Mouse (Mus musculus) adrenal gland, postnatal 36 days (tissue): ENCODE measurements around the gene Hoxb1. TPM values are rescaled to one million over a fixed set of nuclear protein-coding genes. Genes with fewer than 3 reads are reported as not detected.
A peak's percentile ranks its signal among the peaks of the same experiment; 100 is the strongest.

Source experiments
- DNase-seq, 2 experiments: peaks; one replicate each; pipeline ENCODE4 v3.0.0; 2021; ENCODE audit warnings: mixed read lengths in 1 of 2
- total RNA-seq, 2 experiments: library from RNA; stranded (reverse); gene quantifications; 2 replicates each; pipeline ENCODE4 v1.2.3; 2021

Gene Hoxb1
- total RNA-seq, 2 experiments from 2014 or later = not detected

DNA sequence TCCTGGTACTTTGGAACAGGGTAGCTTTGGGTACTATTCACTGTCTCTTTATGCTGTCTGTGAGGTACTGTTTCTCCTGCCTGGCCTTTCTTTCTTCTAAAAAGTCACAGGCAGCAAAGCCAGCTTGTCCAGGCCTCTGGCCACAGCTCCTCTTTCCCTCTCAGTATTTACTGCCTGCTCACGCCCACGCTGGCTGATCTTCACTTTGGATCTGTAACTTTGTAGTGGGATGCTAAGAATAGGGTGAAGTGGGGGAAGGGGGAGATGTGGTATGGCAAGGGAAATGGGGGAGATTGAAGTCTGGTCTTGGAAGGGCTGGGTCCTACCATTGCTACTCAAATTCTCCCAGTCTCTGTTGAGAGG, 31.6 kb upstream of the Hoxb1 start:
- no peak for DNase-seq

DNA sequence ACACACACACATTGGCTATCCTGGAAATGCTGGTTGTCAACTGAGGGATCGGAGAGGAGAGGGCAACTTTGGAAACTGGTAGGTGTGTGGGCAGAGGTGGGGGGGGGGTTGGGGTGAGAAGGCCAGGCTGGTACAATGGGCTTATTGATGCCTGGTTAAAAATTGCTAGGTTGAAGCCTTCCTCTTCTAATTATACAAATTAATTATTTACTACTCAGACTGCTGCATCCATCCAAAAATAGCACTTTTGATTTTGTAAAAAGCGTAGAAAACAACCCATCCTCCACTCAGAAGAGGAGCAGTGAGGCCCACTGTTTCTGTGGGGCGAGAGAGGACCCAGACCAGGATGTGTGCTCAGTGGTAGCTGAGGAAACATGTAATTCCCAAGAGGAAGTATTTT, 30.6 kb upstream of the Hoxb1 start:
- DNase-seq = no peak

DNA sequence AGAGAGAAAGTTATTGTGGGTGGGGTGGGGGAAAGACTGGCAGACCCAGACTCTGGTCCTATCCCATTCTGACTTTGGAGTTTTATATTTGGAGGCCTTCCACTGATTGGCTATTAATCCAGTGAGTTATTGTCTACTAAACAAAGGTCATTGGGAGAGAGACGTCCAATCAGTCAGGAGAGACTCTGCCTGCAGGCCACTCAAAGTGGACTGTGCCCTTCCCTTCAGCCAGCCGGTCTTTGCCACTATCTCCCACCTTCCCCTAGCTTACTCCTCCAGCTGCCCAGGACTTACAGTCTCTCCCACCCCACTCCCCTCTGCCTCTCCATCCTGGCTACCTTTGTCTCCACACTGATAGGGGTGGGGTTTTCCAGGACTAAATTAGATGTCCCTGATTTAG, 29.0 kb upstream of the Hoxb1 start:
- peak; percentile 39 to 42 for DNase-seq

DNA sequence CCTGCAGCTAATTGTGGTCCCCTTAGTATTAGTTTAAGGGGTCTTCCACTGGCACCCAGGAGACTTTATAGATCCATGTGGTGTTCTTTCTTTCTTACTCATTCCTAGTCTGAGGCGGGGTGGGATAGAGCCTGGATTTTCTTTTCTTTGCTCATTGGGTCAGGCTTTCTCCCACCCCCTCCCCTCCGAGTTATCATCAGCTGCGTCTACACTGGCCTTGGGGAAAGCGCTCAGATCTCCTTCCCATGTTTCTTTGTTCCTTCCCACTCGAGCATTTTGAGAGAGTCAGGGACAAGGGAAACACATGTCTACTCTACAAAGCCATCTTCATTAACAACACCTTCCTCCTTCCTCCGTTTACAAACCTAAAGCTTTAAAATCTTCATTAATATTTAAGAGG, 28.5 kb upstream of the Hoxb1 start:
- peak; percentile 18 to 30 for DNase-seq

DNA sequence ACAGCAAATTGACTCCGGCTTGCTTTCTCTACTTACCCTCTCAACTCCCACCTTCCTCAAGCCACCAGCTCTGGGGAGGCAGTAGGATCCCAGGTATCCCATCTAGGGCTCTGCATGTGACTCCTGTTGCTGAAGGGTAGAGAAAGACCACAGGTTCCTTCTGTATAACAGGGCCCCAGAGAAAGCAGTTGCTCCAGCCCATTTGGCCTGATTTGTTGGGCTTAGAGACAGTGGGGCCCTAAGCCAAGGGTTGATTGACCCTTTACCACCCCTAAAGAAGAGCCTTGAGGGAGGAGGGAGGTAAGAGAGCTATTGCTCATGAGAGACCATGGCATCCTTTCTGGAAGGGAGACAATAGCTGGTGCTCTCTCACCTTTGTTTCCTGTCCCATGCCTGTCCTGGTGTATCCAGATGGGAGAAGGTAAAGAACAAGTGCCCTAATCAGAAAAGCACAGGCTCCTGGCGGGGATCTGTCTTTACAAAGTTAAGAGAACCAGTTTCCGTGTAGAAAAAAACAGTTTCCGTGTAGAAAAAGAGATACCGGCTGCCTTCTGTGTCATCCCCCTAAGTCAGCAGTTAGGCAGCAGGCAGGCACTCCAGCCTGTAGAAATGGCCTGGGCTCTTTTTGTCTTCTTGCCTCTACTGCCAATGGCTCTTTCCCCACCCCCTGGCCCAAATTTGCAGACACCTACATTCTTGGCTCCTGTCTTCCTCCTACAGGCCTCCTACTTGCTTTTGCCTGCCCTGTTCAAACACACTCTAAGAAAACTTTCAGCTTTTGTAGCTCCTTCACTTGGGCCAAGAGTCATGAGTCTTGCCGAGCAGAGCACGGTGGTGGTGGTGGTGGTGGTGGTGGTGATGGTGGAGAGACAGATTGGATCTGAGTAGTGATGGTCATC, 26.3 kb upstream of the Hoxb1 start:
- DNase-seq = peak in 1 of 2 experiments; percentile 22

DNA sequence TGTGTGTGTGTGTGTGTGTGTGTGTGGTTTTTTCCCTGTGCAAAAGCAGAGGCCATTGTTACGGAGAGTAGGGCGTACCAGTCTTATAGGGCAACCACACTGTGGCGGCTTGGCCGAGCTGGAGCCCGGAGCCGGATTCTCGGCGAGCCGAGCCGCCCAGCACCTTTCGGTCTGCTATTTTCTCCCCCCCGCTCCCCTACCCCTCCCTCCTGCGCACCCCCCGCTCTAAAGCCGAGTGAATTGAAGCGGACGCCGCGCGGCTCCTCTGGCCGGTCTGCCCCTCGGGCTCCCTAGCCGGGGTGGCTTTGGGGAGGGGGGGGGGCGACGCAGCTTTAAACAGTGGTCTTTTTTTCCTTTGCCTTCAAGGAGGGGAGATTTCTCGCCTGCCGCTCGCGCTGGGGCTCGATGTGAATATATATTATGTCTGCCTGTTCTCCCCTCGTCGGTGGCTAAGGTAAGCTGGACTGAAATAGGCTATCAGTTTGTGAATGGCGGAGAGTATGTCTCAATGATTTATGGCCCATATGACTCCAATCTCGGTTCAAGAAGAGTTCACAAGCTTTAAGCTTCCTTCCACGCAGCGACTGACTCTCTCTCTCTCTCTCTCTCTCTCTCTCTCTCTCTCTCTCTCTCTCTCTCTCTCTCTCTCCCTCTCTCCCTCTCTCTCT, 24.7 kb upstream of the Hoxb1 start:
- peak in 1 of 2 experiments; percentile 73 for DNase-seq

DNA sequence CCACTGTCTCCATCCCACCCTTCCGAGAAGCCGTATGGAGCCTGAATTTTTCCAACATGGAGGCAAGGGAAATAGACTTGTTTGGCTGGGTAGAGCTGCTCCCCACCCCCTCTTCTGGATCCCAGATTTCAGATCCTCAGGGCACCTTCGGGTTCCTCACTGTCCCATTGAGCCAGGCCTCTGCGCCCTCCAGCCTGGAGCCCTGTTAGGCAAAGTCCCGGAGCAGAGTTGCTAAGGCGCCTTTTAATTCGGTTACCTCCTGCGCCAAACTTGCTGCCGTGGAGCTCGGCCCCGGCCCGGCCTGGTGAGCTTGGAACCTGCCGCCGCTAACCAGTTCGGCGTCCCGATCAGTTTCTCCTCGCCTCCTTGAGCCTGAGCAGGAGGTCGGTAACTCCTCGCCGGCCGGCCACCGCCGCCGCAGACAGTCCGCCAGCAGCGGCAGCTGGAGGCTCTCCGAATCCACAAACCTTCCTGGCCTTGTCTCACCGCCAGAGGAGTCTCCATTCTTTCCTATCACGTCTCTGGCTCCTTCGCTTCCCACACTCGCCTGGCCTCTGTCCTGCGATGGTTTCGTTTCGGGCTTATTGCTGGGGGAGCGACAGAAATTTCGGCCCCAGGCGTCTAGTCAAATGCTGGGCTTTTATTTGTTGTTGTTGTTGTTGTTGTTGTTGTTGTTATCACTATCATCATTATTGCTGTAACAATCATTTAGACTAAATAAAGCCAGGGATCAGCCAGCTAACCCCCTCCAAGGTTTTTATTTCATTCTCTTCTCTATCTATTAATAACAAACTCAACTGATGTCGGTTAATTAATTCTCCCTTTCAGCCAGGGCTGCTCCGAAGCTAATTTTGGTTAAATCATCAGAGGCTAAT, 23.6 kb upstream of the Hoxb1 start:
- DNase-seq = peak; percentile 57 to 64

DNA sequence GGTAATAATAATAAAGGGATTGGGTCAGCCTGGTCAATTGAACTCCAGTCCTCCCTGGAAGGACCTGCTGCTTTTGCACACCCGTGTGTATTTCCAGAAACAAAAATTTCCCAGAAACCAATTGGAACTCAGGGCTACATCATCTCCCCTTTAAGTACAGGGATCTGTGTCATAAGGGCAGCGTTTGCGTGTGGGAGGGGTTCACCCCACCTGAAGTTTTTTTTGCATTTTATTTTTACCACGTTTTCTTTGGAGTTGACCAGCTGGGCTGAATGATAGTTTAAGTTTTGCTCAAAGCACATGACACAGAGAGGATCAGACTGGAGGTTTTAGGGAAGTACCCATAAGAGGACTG, 23.0 kb upstream of the Hoxb1 start:
- DNase-seq = peak; percentile 2 to 17

DNA sequence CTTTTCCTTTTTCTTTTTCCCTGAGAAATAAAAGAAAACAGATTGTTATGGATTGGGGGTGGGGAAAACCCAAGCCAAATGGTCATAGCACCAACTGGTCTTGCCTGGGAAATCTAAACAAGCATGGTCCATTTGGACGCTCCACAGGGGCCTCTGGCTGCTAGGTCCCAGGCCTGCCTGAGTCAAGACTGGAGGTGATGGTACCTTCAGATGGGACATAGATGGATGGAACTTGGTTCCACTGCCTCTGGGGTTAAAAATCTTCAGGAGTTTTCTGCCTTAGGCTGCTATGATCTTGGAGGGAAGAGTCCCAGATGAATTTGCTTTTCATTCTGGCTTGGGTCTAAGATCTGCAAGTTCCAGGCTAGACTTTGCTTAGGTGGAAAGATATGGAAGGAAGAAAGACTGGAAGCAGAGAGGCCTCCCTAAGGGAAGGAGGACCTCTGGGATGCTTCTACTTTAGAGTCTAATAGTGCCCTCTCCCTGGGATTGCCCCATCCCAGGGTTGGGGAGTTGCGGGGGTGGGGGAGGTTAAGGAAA, 22.3 kb upstream of the Hoxb1 start:
- peak; percentile 22 to 28 for DNase-seq

DNA sequence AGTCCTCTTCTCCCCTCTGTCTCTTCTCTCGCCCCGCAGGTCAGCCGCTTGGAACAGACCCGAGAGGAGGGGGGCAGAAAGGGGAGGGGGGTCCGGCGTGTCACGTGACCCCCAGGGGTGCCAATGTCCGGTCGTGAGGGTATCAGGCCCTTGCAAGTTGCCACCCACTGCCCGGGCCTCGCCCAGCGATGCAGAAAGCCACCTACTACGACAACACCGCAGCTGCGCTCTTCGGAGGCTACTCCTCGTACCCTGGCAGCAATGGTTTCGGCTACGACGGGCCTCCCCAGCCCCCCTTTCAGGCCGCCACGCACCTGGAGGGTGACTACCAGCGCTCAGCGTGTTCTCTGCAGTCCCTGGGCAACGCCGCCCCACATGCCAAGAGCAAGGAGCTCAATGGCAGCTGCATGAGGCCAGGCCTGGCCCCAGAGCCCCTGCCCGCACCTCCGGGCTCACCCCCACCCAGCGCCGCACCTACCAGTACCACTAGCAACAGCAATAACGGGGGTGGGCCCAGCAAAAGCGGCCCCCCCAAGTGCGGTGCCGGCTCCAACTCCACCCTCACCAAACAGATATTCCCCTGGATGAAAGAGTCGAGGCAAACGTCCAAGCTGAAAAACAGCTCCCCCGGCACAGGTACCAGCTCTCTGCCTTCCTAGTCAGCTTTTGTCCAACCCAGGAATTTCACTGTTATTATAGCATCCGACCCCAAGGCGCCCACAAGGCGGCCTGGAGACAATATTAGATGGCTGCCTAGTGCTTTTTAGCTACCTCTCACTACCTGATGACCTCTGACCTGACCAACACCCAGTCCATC, 21.3 kb upstream of the Hoxb1 start:
- DNase-seq = peak; percentile 51 to 65

DNA sequence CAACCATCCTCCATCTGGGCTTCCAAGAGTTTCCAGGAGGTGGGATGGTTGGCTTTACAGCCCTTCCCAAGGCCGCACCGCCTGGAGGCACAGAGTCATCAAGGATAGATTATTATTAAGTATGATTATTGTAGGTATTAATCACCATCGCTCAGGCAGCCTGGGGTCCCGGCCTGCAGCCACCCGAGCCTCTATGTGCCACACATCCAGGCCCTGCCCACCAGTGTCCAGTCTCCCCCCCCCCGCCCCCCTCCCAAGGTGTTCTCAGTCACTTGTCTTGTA, 20.7 kb upstream of the Hoxb1 start:
- DNase-seq = peak; percentile 42 to 43

DNA sequence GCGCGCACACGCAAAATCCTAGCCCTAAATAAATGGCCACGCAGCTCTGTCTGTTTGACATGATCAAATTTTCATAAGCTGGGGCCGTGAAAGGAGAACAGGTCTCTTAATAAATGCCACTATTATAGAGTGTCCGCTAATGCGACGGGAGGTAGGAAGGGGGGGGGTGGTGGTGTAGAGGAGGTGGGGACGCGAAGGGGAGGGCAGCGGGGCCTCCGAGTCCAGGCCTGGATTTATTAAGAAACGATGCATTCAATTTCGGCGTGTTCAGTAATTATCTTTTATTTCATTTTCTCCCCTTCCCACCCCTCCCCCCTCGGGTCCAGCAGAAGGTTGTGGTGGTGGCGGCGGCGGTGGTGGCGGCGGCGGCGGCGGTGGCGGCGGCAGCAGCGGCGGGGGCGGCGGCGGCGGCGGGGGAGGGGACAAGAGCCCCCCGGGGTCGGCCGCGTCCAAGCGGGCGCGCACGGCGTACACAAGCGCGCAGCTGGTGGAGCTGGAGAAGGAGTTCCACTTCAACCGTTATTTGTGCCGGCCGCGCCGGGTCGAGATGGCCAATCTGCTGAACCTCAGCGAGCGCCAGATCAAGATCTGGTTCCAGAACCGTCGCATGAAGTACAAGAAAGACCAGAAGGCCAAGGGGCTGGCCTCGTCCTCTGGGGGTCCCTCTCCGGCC, 20.2 kb upstream of the Hoxb1 start:
- DNase-seq = peak; percentile 47 to 51

DNA sequence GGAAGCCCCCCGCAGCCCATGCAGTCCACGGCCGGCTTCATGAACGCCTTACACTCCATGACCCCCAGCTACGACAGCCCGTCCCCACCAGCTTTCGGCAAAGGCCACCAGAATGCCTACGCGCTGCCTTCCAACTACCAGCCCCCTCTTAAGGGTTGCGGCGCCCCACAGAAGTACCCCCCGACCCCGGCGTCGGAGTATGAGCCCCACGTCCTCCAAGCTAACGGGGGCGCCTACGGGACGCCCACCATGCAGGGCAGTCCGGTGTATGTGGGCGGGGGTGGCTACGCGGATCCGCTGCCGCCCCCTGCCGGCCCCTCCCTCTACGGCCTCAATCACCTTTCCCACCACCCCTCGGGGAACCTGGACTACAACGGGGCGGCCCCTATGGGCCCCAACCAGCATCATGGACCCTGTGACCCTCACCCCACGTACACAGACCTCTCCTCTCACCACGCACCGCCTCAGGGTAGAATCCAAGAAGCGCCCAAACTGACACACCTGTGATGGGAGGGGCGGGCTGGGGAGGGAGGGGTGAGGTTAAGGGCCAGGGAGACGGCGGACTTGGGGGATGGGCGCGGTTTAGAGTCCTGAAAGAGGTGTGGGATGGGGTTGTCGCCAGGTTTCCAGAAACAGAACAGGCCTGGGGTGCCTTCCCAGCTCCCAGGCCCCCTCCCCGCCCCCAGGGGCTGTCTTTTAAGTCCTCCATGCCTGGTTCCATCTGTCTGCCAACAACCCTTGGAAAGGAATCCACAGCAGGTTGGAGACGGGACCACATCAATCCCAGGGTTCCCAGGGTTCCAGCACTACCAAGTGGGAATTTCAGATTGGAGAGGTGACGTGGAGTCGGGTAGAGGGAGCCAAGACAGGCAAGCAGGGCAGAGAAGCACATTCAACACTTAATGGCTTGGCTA, 19.4 kb upstream of the Hoxb1 start:
- peak; percentile 33 to 52 for DNase-seq

DNA sequence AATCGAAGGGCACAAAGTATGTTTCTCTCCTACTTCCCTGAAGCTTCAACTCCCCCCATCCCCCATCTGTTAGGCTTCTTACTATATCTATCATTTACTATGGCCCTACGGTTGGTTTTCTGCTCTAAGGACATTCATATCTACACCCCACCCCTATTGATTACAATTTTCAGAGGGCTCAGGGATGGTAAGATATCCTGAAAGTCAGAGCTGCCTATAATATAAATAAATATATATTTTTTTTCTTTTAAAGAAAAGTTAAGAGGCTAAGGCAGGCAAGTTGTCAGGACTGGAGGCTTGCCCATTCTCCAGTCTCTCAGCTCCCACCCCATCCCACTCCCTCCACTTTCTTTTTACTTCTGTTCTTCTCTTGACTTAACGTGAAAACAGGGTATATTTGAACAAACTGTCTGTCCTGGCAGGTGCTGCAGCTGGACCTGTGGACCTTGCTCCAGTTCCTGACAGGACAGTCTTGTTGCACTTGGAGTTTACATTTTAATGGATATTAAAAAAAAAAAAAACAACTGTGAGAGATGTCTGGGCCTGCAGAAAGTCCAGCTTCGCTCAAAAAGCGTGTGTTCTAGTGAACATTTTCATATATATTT, 18.5 kb upstream of the Hoxb1 start:
- DNase-seq = no peak

DNA sequence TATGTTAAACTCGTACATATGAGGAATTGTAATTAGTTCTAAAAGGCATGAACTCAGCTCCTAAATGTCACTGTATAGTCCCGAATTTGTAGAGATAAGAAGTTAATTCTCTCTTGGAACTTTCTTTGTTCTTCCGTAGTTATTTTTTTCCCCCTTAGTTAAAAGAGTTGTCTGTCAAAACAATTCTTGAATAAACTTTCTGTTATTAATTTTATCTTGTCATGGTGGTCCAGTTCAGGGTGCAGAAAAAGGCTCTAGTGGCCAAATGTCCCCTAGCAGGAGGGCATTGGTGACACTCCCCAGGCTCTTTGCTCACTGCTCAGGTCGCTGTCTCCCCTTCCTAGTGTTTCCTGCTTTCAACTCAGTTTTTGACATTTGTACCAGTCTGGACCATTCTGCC, 17.8 kb upstream of the Hoxb1 start:
- DNase-seq = peak in 1 of 2 experiments; percentile 12

DNA sequence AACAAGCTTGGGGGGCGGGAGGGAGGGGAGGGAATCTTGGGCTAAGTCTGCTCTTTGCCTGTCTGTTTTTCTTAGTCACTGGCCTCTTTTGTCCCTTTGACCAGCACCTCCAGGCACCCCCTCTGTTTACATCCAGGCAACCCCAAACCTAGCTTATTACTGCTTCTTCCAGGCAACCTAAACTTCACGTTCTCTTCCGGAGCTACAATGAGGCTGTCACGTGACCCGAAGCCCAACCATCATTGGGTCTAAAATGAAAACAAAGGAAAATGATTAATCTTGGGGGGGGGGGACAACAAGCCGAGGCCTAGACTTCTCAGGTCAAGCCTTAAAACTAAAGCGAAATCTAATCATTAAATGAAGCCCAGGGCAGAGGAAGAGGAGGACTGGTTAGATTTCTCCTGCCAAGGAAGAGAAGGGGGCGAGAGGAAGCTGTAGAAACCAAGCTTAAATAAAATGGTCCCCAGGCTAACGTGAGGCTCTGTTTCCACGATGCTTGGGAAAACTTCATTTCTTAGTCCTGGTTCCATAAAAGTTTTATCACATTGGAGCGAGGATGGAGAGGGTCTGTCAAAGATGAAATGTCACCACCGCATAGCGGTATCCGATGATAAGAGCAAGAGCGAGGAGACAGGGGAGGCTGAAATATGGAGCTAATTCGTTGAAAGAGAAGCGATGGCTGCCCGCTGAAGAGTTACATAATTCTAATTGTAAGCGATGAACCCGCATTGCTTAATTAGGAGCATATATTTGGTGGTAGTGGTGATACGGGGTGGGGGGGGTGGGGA, 17.2 kb upstream of the Hoxb1 start:
- DNase-seq = peak; percentile 68 to 73

DNA sequence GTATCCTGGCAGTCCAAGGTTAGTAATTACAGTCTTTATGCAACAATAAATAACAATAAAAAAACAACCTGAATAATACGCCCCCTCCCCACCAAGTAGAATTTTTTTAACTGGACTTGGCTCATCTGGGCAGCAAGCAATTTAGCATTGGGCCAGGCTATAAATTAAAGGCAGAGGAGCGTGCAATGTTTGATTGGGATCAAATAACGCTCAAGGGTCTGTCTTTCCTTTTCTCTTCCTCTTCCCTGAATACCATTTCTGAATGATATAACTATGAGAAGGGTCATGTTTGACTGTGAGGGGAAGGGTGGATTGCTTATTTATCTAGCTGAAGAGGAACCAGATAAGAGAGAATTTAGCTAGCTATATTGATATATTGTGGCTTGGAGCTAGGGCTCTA, 16.6 kb upstream of the Hoxb1 start:
- no peak for DNase-seq

DNA sequence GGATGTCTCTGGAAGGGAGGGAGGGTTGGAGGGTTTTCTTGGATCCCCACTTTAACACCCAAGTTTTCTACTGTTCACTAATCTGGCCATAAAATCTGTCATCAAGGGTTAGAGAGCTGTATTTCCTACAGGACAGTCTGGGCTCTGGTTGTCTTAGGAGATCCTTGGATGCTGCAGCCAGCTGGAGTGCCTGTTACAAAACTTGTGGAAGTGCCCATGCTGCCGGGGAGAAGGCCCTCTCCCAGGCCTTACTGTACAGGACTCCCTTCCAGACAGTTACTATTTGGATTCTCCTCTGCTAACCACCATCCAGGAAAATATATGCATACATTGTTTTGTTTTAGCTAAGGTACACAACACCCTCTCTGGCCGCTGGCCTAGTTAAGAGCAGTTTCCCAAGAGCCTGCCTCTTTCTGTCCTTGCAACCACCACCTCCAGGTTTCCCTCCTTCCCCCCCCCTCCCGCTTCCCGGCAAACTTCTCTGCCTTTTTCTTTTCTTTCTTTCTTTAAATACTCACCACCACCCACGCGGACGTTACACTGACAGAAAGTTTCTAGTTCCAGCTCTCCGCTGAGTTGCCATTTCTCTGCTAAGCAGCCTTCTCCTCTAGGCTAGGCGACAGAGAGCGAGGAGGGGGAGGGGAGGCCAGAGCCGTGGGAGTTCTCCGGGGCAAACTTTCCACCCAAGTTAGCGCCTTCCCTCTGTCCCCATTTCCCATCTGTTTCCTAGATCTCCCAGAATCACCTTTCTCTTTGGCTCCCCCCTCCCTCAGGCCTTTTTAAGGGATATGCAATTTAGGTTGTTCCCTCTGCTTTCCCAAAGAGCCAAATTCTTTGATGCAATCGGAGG, 15.8 kb upstream of the Hoxb1 start:
- DNase-seq = peak; percentile 60 to 80
